Mouse (Mus musculus) neural tube, embryonic 14.5 days (tissue): Measurements from ENCODE around the gene Zc3h8. TPM values are rescaled to one million over a fixed set of nuclear protein-coding genes. Genes with fewer than 3 reads are reported as not detected.

ENCODE experiments used
- ATAC-seq: fragments of 200-750 bp; cut with Nextera tagmentation; 2 replicates; pipeline ENCODE4 v1.8.0; 2017; ENCODE audit warnings: low read depth, mild to moderate bottlenecking, moderate TSS enrichment, moderate library complexity
- H3K27ac ChIP-seq: fragments of 300-500 bp; sonication (generic); 2 replicates; pipeline ENCODE4 v1.5.1; 2014; ENCODE audit warnings: low read depth, mild to moderate bottlenecking, control low read depth, low read length, moderate library complexity, mixed read lengths
- H3K27me3 ChIP-seq: fragments of 300-500 bp; sonication (generic); 2 replicates; pipeline ENCODE4 v1.6.1; 2014; ENCODE audit warnings: low read length; ENCODE audit not compliant: control insufficient read depth, insufficient read depth
- H3K36me3 ChIP-seq: fragments of 300-500 bp; sonication (generic); 2 replicates; pipeline ENCODE4 v1.6.1; 2014; ENCODE audit warnings: low read length, mixed read lengths; ENCODE audit not compliant: control insufficient read depth, insufficient read depth
- H3K4me1 ChIP-seq: fragments of 300-500 bp; sonication (generic); 2 replicates; pipeline ENCODE4 v1.6.1; 2014; ENCODE audit warnings: low read length; ENCODE audit not compliant: control insufficient read depth, insufficient read depth
- H3K4me2 ChIP-seq: fragments of 300-500 bp; sonication (generic); 2 replicates; pipeline ENCODE4 v1.6.1; 2014; ENCODE audit warnings: mild to moderate bottlenecking, low read depth, low read length, control low read depth
- H3K4me3 ChIP-seq: fragments of 300-500 bp; sonication (generic); 2 replicates; pipeline ENCODE4 v1.5.1; 2014; ENCODE audit warnings: low read depth, low read length, control low read depth, mixed read lengths
- H3K9ac ChIP-seq: fragments of 300-500 bp; sonication (generic); replicated peaks from 2 replicates; pipeline ENCODE4 v1.6.1; 2014; ENCODE audit warnings: low read depth, mild to moderate bottlenecking, control low read depth, low read length, mixed read lengths
- H3K9me3 ChIP-seq: fragments of 300-500 bp; sonication (generic); 2 replicates; pipeline ENCODE4 v1.6.1; 2016; ENCODE audit warnings: low read length; ENCODE audit not compliant: control insufficient read depth
- WGBS: fragments of 180-500 bp; shearing (Covaris S2); extraction: QIAGEN DNeasy Blood & Tissue Kit; methylation state at CpG from one replicate; pipeline ENCODE4 v1.1.7; 2014; 5-methylcytosine and 5-hydroxymethylcytosine counted together
- polyA plus RNA-seq: library from polyadenylated mRNA; unstranded; fragments of >200 nt; fragmentation: Nextera tagmentation; extraction: Ambion mirVana; gene quantifications from 2 replicates; pipeline ENCODE4 v1.2.1, GENCODE M21; 2014

Zc3h8 gene
- 16.3 and 16.4 TPM in 2 replicates for polyA plus RNA-seq

- H3K36me3 ChIP-seq, result no peaks in the 10 kb centered on the region
- H3K27ac ChIP-seq, result peak within 1 kb of the TSS; percentile 78
- H3K9ac ChIP-seq, result peak within 1 kb of the TSS; percentile 71
- peaks cover 4% of the 10 kb centered on the region; the same call in 1 of the 2 replicates for H3K4me1 ChIP-seq
- whole genome bisulfite sequencing, result under 1% methylated on average over 63 of the region's 65 CpGs
- H3K4me2 ChIP-seq, result peak within 1 kb of the TSS; percentile 78
- no peaks in the 10 kb centered on the region for H3K9me3 ChIP-seq
- H3K4me3 ChIP-seq, result peak within 1 kb of the TSS; percentile 83
- ATAC-seq, result peak; percentile 95
- no peaks in the 10 kb centered on the region for H3K27me3 ChIP-seq
These were observed at the start of gene Zc3h8 for GRCm38 (mm10) chr2:128943538-128944528. Gene Zc3h8, minus strand, starts transcription at chr2:128944077.

DNA sequence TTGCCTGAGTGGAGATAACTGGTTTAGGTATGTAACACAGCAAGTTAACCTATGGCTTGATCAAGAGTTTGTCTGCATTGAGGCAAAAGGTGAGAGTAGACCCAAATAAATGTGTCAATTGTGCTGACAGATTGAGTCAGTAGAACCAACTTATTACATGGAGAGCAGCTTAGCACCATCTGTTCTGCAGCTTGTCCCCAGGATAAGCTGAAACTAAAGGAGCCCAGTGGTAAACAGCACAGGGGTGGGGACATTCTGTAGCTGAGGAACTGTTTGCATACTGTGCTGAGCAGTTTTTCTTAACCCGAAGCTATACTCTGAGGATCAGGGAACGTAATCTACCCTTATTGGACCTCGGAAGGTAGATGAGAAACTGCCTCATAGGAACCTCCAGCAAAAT, 40.9 kb upstream of the Zc3h8 start:
- H3K36me3 ChIP-seq, result no peaks in the 10 kb centered on the region
- no peak overlapping the region for H3K27ac ChIP-seq
- WGBS, result 96% methylated on average over 3 of the region's 3 CpGs
- H3K4me3 ChIP-seq, result no peak overlapping the region
- no peaks in the 10 kb centered on the region for H3K9me3 ChIP-seq
- ATAC-seq, result no peak
- no peaks in the 10 kb centered on the region for H3K27me3 ChIP-seq
- H3K9ac ChIP-seq, result no peak overlapping the region
- H3K4me1 ChIP-seq, result no peaks in the 10 kb centered on the region
- no peak overlapping the region for H3K4me2 ChIP-seq

GRCm38 (mm10) chr2:128975572-128975971, 31.7 kb upstream of the Zc3h8 start:
- Histone ChIP-seq H3K27ac (no peak overlapping the region), H3K4me1 (no peaks in the 10 kb centered on the region), H3K9ac (no peak overlapping the region), H3K4me2 (no peak overlapping the region), H3K9me3 (no peaks in the 10 kb centered on the region), H3K4me3 (no peak overlapping the region), H3K27me3 (no peaks in the 10 kb centered on the region), H3K36me3 (no peaks in the 10 kb centered on the region)
- 79% methylated on average over 4 of the region's 4 CpGs for WGBS
- ATAC-seq, result no peak

- H3K4me1 ChIP-seq, result peaks cover 3% of the 10 kb centered on the region; the same call in 1 of the 2 replicates
- ATAC-seq, result no peak
- no peaks in the 10 kb centered on the region for H3K9me3 ChIP-seq
- no peaks in the 10 kb centered on the region for H3K27me3 ChIP-seq
- H3K4me2 ChIP-seq, result no peak overlapping the region
- H3K36me3 ChIP-seq, result no peaks in the 10 kb centered on the region
- no peak overlapping the region for H3K4me3 ChIP-seq
- H3K27ac ChIP-seq, result no peak overlapping the region
- no peak overlapping the region for H3K9ac ChIP-seq
These were observed 28.4 kb upstream of the Zc3h8 start for GRCm38 (mm10) chr2:128972301-128972700.

DNA sequence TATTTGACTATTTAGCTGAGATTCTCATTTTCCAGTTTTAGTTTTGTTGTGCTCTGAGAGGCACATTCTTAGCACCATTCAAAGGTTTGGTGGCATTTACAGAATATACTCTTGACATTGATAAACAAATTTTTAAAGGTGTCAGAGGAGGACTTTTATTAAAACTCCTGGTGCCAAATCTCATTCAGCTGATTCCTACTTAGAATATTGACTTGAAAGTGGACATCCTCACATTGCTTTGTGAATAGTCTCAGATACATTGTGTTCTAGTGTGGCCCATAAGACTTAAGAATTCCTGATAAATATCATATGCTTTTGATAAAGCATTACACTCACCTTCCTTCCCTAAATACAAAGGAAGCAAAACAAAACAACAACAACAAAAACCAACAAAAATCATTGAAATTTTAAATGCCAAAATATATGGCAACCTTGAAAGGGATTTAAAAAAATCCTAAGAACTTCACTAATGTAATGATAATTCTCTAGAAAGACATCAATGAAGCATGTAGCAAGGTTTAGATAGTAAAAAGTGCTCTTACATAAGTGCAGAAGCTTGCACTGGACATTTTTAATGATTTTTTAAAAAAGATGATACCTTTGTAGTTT, 24.7 kb upstream of the Zc3h8 start:
- Histone ChIP-seq H3K27me3 (no peaks in the 10 kb centered on the region), H3K9ac (peak overlapping the region; percentile 100), H3K9me3 (no peaks in the 10 kb centered on the region), H3K36me3 (no peaks in the 10 kb centered on the region), H3K27ac (peak overlapping the region; percentile 100), H3K4me1 (peaks cover 11% of the 10 kb centered on the region), H3K4me2 (peak overlapping the region; percentile 64), H3K4me3 (peak overlapping the region; percentile 91)
- ATAC-seq, result no peak

DNA sequence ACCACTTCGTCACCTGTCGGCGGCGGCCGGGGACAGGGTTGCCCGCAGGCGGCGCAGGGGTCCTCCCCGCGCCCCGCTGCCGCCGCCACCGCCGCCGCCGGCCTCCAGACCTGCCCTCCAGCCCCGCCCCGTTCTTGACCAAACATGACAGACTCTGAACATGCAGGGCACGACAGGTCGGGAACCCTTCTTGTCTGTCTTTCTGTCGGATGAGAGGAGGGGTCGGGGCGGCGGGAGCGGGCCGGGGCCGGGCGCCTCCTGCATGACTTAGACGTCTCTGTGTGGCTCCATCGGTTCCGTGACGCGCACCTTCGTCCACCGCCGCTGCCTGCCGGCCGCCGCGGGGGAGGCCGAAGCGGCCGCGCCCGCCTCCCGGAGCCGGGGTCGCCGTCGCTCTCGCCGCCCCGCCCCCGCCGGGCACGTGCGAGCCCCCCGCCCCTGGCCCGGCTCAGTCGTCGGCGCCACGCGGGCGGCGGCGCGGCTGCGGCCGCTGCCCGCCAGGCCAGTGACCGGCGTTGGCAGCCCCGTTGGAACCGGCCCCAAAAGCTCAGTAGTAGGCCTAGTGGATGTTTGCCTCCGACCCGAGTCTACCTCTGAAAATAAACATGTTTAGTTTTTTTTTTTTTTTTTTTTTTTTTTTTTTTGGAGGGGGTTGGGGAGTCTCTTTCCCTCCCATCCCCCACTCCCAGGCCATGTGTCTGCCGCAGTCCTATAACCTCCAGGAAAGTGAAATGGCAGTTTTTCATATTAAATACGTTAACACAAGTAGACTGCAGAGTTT, 24.0 kb upstream of the Zc3h8 start, which contains the start of gene Gm10762:
Gene Gm10762 (minus strand): TSS at position 65 of the 781 bp plus-strand sequence.
- Histone ChIP-seq H3K4me1 (peaks cover 11% of the 10 kb centered on the region), H3K27ac (peak within 1 kb of the TSS; percentile 100), H3K4me3 (peak within 1 kb of the TSS; percentile 91), H3K27me3 (no peaks in the 10 kb centered on the region), H3K36me3 (no peaks in the 10 kb centered on the region), H3K4me2 (peak within 1 kb of the TSS; percentile 64), H3K9me3 (no peaks in the 10 kb centered on the region), H3K9ac (peak within 1 kb of the TSS; percentile 100)
- 1% methylated on average over 66 of the region's 80 CpGs for WGBS
- peak; percentile 74 for ATAC-seq

- no peaks in the 10 kb centered on the region for H3K9me3 ChIP-seq
- ATAC-seq, result peak; percentile 98
- H3K4me2 ChIP-seq, result peak within 1 kb of the TSS; percentile 64
- under 1% methylated on average over 60 of the region's 65 CpGs for WGBS
- peak within 1 kb of the TSS; percentile 91 for H3K4me3 ChIP-seq
- H3K9ac ChIP-seq, result peak within 1 kb of the TSS; percentile 100
- peaks cover 11% of the 10 kb centered on the region for H3K4me1 ChIP-seq
- H3K27ac ChIP-seq, result peak within 1 kb of the TSS; percentile 100
- H3K36me3 ChIP-seq, result no peaks in the 10 kb centered on the region
- no peaks in the 10 kb centered on the region for H3K27me3 ChIP-seq
These were observed 23.0 kb upstream of the Zc3h8 start, which contains the start of gene Zc3h6 for GRCm38 (mm10) chr2:128966641-128967580. Gene Zc3h6, plus strand, starts transcription at chr2:128967402.

DNA sequence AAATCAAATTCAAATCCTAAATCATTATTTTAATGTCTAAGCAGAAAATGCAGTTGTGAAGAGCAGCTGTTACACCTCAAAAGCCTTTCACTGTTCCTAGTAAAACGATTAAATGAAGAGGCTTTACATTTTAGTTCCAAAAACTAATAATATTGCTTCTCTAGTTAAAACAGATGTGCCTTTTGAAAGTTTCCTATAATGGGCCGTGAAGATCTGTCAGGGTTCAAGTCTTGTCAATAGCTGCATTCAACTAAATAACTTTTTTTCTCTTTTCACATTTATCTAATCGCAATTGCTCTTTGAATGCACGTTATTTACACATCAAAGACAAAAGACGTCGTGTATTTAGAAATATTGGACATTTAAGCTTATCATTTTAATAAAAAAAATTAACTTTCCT, 22.4 kb upstream of the Zc3h8 start:
- H3K4me3 ChIP-seq, result peak overlapping the region; percentile 91
- H3K27ac ChIP-seq, result no peak overlapping the region; the same call in 1 of the 2 replicates
- H3K9ac ChIP-seq, result 0 out of 2 replicates have a peak overlapping the region, but pooled peaks have one; percentile 17
- WGBS, result 5% methylated on average over 6 of the region's 6 CpGs
- no peak for ATAC-seq
- H3K4me2 ChIP-seq, result peak overlapping the region; percentile 64
- no peaks in the 10 kb centered on the region for H3K9me3 ChIP-seq
- no peaks in the 10 kb centered on the region for H3K36me3 ChIP-seq
- H3K4me1 ChIP-seq, result peaks cover 11% of the 10 kb centered on the region
- H3K27me3 ChIP-seq, result no peaks in the 10 kb centered on the region
